Mouse (Mus musculus): ENCODE measurements around the gene Marf1.

DNA sequence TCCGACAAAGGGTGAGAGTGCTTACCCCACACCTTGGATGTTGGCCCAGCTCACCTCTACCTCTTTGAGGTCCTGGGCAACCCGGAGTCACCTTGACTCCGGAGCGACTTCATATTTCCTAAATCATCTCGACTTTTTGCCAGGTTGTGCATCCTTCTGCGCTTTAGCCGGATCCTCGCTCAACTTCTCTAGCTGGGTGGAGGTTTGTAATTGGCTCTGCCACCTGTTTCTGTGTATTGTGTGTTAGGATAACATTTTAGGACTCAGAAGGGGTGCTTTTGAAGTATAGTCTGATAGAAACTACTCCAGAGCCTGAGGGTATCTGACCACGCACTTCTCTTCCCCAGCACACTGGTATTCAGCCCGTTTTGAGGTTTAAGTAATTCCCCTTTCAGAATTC, 580 bp upstream of the Marf1 start:
- TF ChIP-seq EP300 (IDR thresholded peaks at IDR 0.05; ENCODE audit: low read depth) (no peak), CTCF (IDR thresholded peaks at IDR 0.05; ENCODE audit: low read depth) (no peak)
